Mouse (Mus musculus) spleen, embryonic (tissue): ENCODE results near the gene Lsm7.

Experiments
- CTCF ChIA-PET: fragments of 350-600 bp; sonication (Branson Sonifier 250); formaldehyde crosslinking; loops from one replicate; lab custom pipeline; 2022; lab: Charles Lee

Gene Lsm7

GRCm38 (mm10) chr10:80854913-80855748 lies at the start of gene Lsm7, which contains the start of gene Sppl2b:
Lsm7 (minus strand) TSS chr10:80855209.
Sppl2b (plus strand) TSS chr10:80855275.
- CTCF ChIA-PET: no interaction called here

DNA sequence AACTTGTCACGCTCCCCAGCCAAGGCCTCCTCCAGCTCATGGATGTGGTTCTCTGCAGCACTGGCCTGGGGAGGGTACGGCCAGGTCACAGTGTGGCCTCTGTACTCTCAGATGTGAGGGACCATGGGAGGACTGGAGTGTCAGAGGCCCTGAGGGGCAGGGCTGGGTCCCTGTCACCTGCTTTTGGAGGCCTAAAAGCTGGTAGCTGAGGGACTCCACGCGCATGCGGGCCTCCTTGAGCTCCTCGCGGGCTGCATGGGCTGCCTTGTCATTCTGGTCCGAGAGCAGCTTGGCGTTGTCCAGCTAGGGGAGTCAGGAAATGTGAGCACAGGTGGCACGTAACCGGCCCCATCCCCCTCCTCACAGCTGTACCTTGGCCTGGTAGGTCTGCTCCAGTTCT lies 49.7 kb upstream of the Lsm7 start:
- CTCF ChIA-PET: no interaction called here

DNA sequence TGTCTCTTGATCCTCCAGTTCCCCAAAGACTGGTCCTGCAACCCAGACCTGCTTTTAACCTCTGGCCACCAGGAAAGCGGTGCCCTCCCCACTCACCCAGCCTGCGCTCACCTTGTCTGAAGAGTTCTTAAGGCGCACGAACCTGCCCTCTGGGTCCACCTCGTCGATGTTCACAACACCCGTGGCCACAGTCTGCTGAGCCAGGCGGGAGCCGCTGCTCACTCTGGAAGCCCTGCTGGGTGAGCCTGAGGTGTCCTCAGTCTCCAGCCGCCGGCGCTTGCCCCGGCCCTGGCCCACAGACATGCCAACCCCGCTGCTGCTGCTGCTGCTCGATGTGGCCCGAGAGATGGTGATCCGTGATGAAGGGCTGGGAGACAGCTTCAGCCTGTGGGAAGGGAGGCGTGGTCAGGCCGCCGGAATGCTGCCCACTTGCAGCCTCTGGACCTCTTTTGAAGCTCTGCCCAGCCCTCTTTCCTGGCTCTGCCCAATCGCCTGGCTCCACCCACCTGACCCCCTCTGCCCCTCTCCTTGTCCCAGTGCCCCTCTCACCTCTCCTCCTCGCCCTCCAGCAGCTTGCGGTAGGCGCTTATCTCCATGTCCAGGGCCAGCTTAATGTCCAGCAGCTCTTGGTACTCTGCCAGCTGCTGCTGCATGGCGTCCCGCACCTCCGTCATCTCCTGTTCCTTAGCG lies 49.1 kb upstream of the Lsm7 start:
- CTCF ChIA-PET: interaction anchor here (0.6 kb wide), 1 partner anchor 115 kb away, joined by 3 read pairs; no protein-coding TSS in a partner anchor

DNA sequence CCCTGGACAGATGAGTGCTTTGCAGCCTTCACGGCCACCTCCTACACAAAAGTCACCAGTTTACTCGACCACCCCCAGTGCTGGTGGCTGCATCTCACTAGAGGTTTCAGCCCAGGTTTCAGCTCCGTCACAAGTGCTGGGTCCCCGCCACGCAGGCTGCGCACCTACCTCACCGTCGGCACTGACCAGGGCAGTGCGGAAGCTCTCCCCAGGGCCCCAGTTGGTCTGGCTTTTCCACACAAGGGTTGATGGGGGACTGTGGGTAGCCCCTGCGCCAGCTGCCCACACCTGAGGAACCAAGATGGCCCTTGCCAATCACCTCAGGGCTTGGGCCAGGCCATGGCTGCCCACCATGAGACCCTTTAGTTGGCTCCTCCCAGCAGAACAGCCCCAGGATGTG lies 48.3 kb upstream of the Lsm7 start:
- CTCF ChIA-PET: no interaction called here

DNA sequence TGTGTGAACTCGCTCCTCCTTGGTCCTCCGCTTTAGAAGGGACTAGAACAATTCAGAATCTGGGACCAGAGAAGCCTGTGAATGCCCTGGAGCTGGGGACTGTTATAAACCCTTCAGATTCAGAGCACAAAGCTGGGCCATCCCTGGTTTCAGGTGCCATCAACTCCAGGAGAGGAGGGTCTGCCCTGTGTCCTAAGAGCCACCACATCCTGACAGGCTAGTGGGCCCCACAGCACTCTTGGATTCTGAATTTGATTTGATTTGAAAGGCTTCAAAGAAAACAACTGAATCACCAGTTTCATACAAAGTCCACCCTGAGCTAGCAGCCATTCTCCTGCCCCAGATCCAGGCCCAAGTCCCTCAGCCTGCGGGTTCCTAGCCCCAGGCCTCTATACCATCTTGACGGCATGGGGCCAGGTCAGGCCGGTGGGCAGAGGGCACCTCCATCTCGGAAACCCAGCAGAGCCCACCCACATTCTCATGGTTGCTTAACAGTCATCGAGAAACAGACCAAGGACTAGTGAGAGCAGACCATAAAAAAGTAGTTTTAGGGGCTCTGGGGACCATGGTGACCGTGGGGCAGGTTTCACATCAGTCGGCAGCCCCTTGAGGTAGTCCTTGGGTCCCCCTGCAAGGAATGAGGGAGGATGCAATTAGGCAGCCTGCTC lies 47.4 kb upstream of the Lsm7 start:
- CTCF ChIA-PET: interaction anchor here (0.6 to 0.7 kb wide), 2 partner anchors 15 to 529 kb away, joined by 4 to 13 read pairs; no protein-coding TSS in a partner anchor

DNA sequence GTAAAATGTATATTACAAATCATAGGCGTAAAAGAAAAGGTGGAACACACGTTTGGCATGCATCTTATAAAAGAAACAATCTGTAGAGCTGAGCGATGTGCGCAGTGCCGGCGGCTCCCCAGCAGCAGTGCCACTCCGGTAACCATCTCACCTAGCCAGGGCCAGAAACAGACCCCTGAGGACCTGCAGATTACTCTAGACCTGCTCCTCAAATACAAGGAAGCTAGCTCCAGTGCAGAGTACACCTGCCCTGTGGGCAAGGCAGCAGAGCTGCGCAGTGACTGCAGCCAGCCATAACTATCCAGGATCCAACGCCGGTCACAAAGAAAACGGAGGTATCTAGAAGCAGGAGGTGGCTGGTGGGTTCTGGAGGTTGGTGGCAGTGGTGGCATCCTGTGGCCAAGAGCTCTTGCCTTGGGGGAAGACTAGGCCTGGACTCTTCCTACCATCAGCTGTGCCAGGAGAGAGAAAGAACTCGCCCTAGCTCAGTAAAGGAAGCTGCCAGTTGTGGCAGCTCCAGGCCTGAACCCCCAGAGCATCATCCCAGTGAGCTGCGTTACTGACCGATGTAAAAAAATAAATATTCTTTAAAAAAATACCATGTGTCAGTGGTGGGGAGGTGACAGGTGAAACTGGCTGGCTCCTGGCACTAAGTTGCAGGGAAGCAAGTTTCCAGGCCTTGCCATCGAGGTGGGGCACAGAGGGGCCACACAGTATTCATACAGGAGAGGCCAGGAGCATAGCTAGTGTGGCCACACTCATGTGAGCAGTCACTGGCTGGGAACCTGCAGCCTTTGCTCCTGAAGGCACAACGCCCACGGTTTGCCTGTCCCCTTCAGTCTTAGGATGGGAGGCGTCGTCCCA lies 46.6 kb upstream of the Lsm7 start:
- CTCF ChIA-PET: interaction anchor here (0.7 kb wide), 1 partner anchor 16 kb away, joined by 4 read pairs; no protein-coding TSS in a partner anchor

DNA sequence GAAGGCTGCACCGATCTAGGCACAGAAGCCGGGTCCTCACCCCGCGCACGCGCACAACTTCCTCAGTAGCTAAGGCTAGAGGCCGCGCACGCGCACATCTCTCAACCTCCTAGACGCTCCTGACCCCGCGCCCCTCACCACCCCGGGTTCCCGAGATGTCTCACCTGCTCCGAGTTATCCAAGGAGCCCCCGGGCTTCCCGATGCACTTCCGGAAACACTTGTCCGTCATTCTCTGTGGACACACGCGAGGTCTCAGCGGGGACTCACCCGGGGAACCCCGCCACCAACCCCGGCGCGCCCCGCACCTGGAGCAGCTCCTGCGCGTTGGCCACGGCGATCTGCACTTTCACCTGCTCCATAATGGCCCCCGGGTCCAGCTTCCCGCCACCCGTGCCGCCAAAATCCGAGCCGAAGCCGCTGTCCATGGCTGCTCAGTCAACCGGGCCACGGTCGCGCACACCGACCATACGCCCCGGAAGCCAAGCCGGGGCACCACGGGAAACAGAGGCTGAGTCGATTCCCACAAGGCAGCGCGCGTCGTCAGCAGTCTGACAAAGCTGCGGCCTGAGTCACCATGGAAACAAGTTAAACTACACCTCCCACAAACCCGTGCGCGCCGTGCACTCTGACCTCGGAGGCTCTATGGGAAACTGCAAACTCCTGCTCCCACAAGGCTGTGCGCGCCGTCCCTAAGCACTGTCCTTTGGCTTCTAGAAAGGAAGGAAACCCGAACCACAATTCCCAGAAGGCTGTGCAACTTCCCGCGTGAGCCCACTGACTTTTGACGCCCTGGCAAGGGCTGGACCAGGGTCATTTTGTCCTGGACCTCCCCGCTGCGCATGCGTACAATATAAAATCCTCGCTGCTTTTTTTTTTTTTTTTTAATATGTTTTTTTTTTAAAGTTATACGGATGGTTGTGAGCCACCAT lies 45.6 kb upstream of the Lsm7 start, which contains the start of gene Timm13:
TSS of gene Timm13 (minus strand) at position 652 of the 930 bp plus-strand sequence.
- CTCF ChIA-PET: interaction anchor here (0.5 kb wide), 1 partner anchor 98 kb away, joined by 6 read pairs; no protein-coding TSS in a partner anchor

- CTCF ChIA-PET: interaction anchor here (0.5 kb wide), 1 partner anchor 99 kb away, joined by 6 read pairs; no protein-coding TSS in a partner anchor
Measured at GRCm38 (mm10) chr10:80899591-80900317, 44.7 kb upstream of the Lsm7 start.

GRCm38 (mm10) chr10:80899074-80899473 lies 44.1 kb upstream of the Lsm7 start:
- CTCF ChIA-PET: no interaction called here

- CTCF ChIA-PET: interaction anchor here (0.6 kb wide), 1 partner anchor 22 kb away, joined by 7 read pairs; no protein-coding TSS in a partner anchor
Measured at GRCm38 (mm10) chr10:80897861-80898510, 43.0 kb upstream of the Lsm7 start.

GRCm38 (mm10) chr10:80896581-80897485 lies 41.8 kb upstream of the Lsm7 start:
- CTCF ChIA-PET: no interaction called here

DNA sequence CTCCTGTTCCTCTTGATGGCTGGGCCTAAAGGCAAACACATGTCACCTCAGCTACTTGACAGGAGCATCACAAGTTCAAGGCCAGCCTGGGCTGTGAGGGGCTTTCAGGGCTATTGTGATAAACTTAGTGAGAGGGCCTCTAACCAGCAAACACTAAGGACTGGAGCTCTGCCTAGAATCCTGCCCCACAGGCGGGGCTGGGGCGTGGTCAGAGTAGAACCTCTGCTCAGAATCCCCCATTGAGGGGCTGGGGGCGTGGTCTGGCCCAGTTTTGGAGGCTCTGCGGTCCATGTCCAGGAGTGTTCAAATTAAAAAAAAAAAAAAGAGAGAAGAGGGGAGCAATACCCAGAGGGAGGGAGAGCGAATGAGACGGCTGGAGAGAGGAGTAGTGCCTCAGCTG lies 40.7 kb upstream of the Lsm7 start:
- CTCF ChIA-PET: no interaction called here

- CTCF ChIA-PET: no interaction called here
Measured at GRCm38 (mm10) chr10:80895100-80895499, 40.1 kb upstream of the Lsm7 start.

DNA sequence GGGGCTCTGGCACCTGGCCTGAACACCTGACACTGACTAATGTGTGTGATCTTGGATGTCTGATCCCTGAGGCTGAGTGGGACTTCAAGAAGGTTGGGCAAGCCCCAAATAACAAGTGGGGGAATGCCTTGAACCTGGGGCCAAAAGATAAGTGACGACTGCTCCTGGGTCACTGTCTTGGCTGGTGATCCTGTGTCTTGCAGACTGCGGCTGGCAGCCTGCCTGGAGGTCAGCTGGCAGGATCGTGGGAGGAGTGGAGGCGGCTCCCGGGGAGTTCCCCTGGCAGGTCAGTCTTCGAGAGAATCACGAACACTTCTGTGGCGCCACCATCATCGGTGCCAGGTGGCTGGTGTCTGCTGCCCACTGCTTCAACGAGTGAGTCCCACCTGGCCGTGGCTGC lies 32.2 kb upstream of the Lsm7 start:
- CTCF ChIA-PET: no interaction called here

DNA sequence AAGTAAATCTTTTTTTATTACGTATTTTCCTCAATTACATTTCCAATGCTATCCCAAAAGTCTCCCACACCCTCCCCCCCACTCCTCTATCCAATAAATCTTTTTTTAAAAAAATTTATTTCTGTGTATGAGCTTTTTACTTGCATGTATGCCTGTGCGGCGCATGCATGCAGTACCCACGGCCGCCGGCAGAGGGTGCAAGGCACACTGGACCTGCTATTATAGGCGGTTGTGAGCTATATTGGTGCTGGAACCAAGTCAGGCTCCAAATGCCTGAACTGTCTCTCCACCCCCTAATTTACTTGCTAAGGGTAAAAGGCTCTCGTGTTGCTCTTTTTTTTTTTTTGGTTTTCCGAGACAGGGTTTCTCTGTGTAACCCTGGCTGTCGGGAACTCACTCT lies 26.3 kb upstream of the Lsm7 start:
- CTCF ChIA-PET: interaction anchor here (0.6 to 1.2 kb wide), 8 partner anchors 12 to 373 kb away, joined by 3 to 5 read pairs (median 4); partner anchors contain the start of gene Lmnb2

- CTCF ChIA-PET: interaction anchor here (0.6 to 1.2 kb wide), 8 partner anchors 12 to 373 kb away, joined by 3 to 5 read pairs (median 4); partner anchors contain the start of gene Lmnb2
Measured at GRCm38 (mm10) chr10:80880901-80881300, 25.9 kb upstream of the Lsm7 start.

DNA sequence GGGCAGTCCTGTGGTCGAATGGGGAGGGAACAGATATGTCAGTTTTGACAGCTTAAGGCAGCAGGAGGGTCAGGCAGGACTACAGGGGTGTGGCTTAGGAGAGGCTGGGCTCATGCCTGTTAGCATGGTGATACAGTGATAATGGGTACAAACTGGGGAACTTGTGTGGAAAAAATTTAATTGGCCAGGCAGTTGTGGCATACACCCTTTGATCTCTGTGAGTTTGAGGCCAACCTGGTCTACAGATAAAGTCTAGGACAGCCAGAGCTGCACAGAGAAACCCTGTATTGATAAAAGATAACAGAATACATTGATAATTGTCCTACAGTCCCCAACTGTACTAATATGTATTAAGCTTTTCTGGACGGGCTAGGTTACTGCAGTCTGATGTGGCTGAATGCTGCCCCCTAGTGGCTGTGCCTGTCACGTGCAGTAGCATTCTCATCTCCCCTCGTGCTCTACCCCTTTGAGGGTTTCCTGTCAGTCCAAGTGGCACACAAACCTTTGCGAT lies 25.2 kb upstream of the Lsm7 start:
- CTCF ChIA-PET: interaction anchor here (0.8 kb wide), 1 partner anchor 110 kb away, joined by 6 read pairs; no protein-coding TSS in a partner anchor
